Mouse (Mus musculus): ENCODE measurements around the gene Smyd3.
A peak's percentile ranks its signal among the peaks of the same experiment; 100 is the strongest.

The Smyd3 gene

GRCm38 (mm10) chr1:179516941-179517712 lies 714 bp downstream of the Smyd3 start:
- DNase-seq, result peak; percentile 51

GRCm38 (mm10) chr1:179511895-179512294 lies 5.9 kb downstream of the Smyd3 start:
- DNase-seq, result no peak

DNA sequence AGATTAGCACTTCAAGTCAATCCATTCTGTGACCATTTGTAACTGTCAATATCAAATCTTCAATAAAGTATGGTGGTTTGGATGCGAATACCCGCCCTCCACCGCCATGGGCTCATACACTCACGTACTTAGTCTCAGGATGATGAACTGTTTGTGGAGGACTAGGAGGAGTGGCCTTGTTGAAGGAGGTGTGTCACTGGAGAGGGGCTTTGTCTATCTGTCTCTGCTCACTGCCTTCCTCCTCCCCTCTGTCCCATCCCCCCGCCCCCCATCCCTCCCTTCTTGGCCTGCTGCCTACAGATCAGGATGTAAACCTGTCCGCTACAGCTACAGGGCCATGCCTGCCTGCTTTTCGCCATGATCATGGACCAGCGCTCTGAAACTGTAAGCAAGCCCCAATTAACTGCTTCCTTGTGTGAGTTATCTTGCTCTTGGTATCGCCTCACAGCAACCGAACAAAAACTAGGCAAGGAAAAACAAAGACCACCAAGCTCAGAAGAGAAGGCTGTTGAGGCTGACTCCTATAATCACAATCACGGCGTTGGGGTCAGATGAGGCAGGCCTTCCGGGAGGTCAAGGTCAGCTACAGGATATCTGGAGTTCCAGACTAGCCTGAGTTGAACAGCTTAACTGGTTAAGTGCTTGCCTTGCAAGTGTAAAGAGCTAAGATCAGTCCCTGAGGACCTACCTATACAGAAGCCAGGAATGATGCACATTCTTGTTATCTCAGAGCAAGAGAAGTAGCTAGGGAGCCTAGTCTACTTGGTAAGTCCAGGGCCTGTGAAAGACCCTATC lies 7.1 kb downstream of the Smyd3 start:
- no peak for DNase-seq

GRCm38 (mm10) chr1:179506530-179507315 lies 11.1 kb downstream of the Smyd3 start:
- peak; percentile 59 for DNase-seq

DNA sequence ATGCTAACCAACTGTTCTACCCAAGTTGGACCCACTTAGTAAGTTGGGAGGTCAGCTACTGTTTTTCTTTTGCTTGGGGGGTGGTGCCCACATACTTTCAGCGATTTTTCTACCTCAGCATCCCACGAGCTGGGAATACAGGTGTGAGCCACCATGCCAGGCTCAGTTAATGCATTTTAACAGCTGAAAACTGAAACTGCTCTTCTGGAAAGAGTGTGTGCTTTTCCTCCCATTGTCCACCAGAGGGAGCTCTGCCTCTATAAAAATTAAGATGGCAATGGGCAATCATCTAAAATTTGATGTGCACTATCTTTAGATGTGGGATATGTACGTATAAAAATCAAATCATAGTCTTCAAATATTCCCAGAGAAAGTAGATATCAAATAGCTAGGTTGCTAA lies 15.3 kb downstream of the Smyd3 start:
- DNase-seq, result peak; percentile 51

DNA sequence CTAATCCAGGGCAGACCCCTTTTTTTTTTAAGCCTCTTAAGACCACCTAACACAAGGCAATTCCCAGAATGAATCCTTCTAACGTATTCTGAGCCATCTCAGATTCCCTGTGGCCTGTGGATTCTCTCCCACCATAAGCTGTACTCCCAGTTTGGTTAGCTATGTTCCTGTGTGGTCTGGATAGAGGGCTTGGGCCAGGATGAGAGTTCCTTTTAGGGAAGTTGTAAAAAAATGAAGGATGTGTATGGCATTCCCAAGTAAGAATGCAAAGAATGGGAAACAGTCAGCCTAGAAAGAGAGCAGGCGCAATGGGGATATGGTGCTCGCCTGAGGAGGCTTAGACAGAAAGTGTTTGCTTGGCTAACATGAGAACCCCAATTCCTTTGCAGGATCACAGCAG lies 18.6 kb downstream of the Smyd3 start:
- no peak for DNase-seq

- DNase-seq, result no peak
Measured at GRCm38 (mm10) chr1:179492908-179493307, 24.9 kb downstream of the Smyd3 start.

GRCm38 (mm10) chr1:179488520-179488919 lies 29.3 kb downstream of the Smyd3 start:
- DNase-seq, result no peak

GRCm38 (mm10) chr1:179487990-179488389 lies 29.9 kb downstream of the Smyd3 start:
- DNase-seq, result no peak

- DNase-seq, result no peak
Measured at GRCm38 (mm10) chr1:179487238-179487637, 30.6 kb downstream of the Smyd3 start.

GRCm38 (mm10) chr1:179485784-179486540 lies 31.9 kb downstream of the Smyd3 start:
- no peak for DNase-seq

DNA sequence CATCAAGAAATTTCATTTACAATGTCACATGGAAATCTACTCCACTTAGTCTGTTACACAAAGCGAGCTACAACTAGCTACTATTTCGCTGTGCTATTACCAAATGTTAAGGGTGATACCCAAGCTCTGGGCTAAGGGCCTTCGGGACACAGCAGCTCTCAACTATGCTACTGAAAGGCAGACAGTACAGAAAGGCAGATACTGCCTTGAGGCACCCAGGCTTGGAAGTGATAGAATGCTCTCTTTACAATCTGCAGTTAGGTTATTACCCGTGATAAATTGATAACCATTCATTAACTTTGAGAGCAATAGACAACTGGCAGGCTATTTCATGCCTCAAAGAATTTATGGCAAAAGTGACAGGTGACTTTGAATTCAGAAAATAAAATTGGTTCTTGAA lies 37.0 kb downstream of the Smyd3 start:
- DNase-seq, result no peak

DNA sequence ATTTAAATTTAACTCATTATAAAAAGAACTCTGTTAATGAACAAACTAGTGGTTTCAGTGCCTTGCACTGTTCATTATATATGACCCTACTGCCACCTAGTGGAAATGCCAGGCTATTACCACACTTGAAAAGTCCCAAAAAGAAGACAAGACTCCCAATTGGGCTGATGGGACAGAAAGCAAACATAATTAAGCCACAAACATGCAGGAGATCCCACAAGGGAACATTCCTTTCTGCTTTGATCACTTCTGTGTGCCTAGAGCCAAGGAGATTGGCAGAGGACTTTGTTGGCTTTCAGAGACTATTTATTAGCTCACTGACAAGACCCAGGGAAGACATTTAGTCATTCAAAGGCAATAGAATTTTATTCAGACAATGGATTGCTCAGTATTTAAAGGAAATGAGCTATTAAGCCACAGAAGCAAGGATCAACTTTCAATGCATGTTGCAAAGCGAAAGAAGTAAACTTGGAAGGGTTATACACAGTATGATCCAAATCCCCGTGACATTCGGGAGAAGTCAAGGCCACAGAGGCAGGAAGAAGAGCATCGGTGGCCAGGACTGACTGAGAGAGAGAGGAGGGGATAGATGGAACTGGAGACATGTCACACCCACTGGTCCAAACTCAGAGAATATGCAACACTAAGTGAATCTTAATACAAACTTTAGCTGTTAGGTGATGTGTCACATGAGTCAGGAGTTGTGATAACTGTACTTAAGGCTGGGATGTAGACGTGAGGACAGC lies 40.5 kb downstream of the Smyd3 start:
- peak; percentile 71 for DNase-seq

GRCm38 (mm10) chr1:179476461-179477156 lies 41.2 kb downstream of the Smyd3 start:
- peak; percentile 45 for DNase-seq

GRCm38 (mm10) chr1:179474776-179475175 lies 43.1 kb downstream of the Smyd3 start:
- no peak for DNase-seq

- DNase-seq, result no peak
Measured at GRCm38 (mm10) chr1:179473920-179474643, 43.8 kb downstream of the Smyd3 start.

DNA sequence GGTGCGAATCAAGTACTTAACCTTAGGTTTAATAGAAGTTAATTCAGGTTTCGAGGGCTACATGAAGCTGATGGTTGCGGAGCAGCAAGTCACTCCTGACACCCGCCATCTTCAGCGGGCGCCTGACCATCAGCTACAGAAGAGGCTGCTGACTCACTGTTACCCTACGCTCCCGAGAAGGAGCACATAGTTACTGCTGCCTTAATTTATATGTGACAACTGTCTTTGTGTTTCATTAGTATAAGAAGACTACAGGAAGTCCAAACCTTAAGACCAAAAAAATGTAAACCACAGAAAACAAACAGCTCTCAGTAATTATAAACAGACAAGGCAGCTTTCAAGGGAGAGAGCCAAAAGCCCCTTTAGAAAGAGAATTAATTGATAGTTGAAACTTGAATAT lies 49.9 kb downstream of the Smyd3 start:
- DNase-seq, result no peak

GRCm38 (mm10) chr1:179462376-179462775 lies 55.5 kb downstream of the Smyd3 start:
- DNase-seq, result no peak

- no peak for DNase-seq
Measured at GRCm38 (mm10) chr1:179461019-179461814, 56.6 kb downstream of the Smyd3 start.

GRCm38 (mm10) chr1:179458987-179459368 lies 58.9 kb downstream of the Smyd3 start:
- DNase-seq, result no peak
